Mouse (Mus musculus): Measurements from ENCODE around the gene Mamld1.
"Not testable (repeated sequence)": the region's sequence is repeated elsewhere in the genome, so short reads cannot be mapped to it uniquely, and the experiment has no call there.

The Mamld1 gene

DNA sequence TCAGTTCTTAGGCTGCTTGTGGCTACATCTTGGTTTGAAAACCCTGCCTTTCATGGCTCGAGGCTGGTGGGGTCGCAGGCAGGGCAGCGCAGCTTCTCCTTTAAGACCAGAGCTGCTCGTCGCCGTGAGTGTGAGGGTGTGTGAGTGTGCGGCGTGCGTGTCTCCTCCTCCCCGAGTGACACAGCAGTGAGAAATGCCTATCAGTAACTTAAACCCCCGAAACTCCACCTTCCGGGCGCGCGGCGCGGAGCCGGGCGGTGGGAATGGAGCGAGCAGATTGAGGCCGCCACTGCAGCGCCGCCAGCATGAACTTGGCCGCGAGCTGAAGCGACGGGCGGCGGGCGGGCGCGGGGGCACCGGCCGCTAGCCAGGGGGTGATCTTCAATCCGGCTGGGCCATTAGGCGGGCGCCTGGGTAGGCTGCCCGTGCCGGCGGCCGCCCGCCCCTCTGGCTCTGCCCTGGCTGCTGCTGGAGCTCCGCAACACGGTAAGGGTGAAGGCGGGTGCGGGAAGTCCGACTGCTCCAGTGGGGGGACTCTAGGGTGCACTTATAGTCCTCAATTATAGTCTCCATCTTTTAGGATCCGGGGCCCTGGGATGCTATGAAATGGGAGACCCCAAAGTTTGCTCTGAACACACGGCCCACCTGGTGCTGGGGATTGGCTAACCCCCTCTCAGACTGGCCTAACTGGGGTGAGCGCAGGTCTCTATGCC, at the start of gene Mamld1:
TSS of gene Mamld1 (plus strand) at position 393 of the 713 bp plus-strand sequence.
- CTCF ChIA-PET = no interaction called here

DNA sequence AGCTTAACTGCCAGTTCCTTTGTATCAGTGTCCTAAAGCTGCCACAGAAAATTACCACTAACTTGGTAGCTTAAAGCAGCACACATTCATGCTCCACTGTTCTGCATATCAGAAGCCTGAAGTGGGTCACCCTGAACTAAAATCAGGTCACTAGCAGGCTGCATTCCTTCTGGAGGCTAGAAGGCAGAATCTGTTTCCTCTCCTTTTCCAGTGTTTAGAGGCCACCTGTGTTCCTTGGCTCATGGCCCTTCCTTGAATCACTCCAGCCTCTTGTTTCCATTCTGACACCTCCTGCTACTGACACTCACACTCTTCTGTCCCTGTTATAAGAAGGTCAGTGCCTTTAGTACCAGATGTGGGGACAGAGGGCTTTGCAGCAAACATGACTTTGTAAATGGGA, 25.3 kb upstream of the Mamld1 start:
- CTCF ChIA-PET = no interaction called here

DNA sequence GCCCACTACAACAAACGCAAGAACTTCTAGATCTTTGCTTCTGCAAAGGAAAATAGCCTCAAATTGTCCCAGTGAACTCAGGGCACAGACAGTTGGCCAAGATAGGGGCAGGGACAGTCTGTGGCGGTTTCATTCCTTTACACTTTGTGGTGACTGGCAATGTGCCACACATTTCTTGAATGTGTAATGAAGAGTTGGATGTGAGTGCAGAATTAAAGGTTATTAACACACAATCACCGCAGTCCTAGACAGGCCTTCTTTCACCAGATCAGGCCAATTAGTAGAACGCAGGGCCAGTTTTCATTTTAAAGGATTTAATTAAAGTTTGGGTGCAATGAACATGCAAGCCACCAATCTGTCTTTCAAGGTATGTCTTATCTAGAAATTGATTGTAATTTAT, 22.0 kb upstream of the Mamld1 start:
- CTCF ChIA-PET = no interaction called here

DNA sequence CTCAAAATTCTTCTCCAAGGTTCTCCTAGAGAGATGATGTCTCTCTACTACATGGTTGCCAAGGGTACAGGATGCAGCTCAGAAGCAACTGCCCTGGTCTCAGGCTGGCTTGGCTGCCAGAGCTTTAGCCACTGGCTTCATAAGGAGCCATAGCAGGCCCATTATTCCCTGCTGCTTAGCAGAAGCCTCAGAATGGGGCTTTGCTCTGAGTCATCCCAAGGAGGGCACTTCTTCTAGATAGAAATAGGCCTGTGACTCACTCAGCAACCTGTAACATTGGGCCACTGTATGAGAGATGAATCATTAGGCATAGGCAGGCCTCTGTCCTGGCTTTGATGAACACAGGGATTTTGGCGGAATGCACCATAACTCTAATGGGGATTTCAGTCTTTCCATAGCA, 21.1 kb upstream of the Mamld1 start:
- CTCF ChIA-PET = not testable (repeated sequence)

DNA sequence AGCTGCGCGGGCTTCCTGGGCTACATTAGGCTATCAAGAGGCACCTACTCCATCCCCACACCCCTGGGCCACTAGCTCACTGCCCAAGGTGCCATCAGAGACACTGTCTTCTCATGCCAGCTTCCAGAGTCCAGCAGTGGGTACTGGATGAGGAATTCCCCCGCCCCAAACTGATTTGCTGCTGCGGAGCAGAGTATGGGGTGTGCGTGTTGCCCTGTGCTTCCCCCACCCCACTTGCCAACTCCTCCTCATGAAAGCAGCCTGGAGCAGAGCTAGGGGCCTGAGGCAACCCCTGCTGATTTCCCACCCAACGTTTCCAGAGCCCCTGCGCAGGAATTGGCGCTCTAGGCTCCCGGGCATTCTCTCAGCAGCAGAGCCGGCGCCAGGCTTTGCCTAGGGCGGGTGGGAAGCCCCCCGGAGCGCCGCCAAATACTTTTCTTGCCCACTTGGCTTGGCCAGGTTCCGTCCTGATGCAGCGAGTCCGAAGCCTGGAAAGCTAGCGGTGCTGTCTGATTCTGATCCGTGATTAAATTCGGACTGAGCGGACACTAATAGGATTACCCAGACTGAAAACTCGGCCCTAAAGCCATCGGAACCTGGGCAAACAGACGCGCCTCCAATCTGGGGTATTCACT, 738 bp downstream of the Mamld1 start:
- CTCF ChIA-PET = no interaction called here

DNA sequence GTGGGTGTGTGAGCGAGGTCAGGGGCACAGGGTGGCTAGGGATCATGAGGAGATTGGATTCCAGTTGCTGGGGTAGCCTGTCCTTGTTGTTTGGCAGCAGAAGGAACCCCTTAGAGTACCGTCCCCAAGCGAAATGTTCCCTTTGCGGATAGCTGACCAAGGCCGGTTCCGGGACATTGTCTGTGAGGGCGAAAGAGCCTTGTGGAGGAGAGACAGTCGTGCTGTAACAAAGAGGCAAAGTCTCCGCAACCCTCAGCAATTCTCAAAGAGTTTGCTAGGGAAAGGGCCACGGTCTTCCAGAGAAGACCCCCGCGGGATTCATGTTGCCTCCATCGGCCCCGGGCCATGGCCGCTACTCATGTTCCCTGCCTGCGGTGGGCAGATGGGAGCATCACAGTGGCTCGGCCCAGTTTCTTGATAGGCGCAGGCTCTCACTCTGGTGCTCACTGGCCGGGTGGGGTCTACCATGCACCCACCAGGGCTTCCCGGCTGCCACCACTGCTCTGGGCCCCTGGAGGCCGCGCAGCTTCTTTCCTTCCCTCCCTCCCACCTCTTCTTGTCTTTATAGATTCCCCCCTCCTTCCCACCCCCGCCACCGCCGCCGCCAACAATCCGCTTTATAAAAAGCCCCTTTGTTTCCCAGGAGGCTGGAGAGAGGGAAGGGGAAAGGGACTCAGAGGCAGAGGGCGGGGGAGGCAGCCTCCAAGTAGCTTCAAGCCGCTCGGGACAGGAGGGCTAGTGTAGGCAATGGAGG, 1.5 kb downstream of the Mamld1 start:
- CTCF ChIA-PET = no interaction called here

DNA sequence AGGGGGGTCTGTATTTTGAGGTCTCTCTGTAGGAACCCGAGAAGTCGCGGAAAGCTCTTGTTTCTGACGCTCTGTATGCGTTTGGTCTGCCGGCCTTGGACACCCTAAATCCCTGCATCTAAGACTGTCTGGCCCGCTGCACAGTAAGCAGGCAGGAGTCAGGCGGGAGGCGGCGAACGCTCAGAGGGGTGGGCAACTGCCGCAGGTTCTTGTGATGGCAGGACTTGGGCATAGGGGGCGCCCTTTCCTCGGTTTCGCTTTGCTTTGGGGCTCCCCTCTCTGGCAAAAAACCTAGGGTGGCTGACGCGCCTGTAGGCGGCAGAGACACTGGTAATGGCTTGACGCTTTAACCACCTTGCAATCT, 2.0 kb downstream of the Mamld1 start:
- CTCF ChIA-PET = no interaction called here

DNA sequence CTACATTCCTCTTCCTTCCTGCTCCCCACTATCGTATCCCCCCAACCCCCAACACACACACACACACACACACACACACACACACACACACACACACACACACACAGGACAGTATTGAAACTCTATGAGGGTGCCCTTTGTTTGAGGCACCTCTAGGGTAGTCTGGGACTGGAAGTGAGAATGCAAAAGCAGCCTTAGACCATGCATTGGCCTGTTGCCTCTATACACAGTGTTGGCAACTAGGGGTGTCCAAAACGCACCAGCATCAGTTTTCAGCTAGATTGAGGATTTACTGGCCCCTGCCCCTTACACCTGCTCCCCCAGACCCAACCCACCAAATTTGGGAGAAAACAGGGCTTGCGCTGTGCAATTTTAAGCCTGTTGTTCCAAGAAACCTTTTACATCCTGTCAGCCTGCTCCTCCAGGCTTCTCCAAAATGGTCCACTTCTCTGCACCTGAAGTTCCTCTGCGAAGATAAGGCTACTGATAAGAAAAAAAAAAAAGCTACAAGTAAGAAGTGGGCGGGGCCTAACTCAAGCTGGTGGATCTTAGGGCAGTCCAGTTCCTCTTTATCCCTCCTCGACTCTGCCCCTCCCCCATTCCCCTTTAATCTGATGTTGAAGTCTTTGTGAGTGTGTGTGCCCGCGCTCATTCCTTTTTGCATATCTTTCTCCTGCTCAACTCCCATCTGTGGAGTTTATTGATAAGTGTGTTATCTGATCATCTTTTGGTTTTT, 2.6 kb downstream of the Mamld1 start:
- CTCF ChIA-PET = no interaction called here

DNA sequence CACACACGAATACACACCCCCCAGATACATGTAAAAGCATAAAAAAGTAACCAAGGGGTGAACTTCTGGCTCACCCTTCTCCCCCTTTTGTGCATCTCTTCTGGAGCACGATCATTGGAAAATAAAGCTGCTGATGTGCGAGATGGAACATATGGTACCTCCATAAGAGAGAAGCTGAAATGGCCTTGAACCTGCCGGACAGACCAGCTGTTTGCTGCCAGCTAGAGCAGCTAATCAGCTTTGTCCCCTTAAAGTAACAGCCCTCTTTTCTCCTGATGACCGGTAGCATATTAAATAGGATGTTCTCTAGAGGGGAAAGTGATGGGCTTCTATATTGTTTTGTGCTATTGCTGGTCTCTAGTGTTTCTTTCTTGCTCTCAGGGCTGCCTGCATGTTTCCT, 3.2 kb downstream of the Mamld1 start:
- CTCF ChIA-PET = no interaction called here

DNA sequence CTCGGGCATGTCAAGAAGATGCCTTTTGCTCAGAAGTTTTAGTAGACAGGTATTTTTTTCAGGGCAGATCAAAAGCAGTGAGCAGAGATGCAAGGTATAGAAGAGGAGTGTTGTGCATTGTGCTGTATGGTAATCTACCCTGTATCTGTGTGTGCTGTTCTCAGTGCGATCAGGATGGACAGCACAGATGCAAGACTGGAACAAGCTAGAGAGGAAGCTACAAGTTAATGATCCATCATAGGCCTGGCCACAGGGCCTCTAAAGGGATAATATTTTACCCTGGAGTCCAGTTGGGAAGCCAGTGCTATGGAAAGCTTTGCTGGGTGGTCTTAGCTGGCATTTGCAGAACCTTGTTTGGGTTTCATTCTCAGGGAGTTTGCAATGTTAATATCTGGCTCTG, 6.9 kb downstream of the Mamld1 start:
- CTCF ChIA-PET = no interaction called here

DNA sequence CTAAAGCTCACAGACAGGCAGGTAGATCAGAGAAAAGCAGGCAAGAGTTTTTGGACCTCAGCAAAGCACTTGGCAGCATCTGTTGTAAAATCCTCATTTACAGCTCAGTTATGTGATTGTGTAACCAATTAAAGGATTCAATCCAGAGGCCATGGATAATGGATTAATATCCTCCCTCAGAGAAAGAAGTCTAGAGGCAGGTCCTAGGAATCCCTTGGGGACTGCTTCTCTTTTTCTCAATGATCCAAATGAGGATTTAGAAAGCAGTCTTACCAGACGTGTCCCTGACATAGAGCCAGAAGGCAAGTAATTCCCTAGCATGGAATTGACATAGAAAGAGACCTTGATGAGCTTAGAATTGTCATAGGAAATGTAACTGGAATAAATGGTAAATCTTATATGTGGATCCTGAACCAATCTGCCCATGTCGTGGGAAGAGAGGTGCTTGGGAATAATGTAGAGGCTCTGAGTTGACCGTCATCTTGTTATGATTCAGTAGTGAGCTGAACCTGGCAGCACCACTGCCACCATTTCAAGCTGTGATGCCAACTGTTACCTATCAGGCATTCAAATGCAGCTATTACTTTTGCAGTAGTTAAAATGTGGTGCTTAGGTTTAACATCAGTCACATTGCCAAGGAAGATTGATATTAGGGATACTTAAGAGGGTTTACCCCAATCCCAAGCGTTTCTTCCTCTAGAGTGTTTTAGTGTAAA, 35.2 kb downstream of the Mamld1 start:
- CTCF ChIA-PET = interaction anchor here (0.6 kb wide), 1 partner anchor 63 kb away, joined by 8 read pairs; no protein-coding TSS in a partner anchor

DNA sequence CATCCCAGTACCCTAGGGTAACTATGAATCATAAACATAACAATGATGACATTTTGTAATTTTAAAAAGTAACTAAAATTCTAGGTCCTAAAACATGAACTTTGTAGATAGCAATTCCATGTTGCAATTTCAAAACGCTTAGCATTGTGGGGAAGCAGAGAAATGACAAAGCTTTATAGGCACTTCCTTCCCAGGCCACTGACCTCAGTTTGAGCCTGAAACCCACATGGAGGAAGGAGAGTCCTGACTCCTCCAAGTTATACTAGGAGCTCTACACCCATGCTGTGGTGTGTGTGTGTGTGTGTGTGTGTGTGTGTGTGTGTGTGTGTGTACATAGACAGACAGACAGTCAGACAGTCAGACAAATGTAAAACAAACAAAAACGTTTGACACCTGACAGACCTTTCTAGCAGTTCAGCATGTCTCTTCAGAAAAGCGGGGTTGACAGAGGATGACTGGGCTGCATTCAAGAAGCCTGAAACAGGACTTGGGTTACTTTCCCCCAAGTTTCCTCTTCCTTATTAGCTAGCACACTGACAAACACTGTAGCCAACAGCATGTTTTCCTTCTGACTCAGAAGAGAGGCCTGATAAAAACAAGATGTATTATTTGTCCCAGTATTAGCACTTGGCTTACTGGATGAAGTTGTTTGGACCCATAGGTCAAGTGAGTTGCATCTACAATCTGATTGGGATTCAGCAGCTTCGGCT, 37.5 kb downstream of the Mamld1 start:
- CTCF ChIA-PET = no interaction called here

DNA sequence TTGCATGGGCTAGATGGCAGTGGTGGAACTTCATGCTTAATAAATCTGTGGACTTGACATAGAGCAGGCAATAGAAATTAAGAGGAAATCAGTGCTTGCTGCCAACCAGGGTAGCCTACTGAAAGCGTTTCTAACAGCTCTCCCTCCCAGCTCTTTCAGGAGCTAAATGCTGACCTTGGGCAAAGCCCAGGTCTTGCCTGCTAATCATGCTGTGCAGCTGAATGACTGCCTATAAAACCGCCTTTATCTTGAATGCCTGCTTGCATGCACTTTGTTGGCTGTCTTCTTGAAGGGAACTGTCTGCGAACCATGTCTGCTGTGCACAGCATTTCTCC, 38.0 kb downstream of the Mamld1 start:
- CTCF ChIA-PET = no interaction called here

DNA sequence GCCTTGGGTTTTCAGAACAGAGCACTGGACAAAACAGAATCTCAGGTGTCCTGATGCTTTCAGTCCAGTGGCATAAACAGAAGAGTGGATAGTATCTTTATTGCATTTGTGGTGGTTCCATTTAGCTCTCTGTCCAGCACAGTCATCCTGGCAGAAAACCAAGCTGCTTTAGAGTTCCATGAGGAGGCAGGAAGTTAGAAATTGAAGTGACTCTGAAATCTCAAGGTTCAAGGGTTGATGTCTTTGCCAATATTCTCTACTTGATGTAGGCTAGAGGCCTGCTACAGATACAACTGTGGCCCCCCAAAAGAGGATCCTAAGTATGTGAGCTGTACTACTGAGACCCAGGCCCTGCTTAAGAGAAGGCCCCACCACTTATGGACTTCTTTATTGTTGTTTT, 55.8 kb downstream of the Mamld1 start:
- CTCF ChIA-PET = no interaction called here

DNA sequence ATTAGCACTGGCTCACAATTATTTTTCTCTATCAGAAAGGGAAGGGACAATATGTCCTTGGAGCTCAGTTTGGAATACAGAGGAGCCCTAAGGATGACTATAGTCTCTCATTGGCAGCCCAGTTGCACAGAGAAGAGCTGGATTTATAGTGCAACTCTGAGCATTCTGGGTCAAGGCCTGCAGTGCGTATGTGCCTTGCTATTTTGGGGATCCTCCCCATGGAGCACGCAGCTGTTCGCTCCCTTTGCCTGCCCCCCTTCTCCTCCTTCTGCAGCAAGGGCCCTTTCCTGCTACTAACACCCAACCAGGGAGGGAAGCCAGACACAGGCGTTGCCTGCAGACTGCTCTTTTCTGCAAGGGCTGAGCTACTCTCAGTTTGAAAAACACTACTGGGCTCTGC, 56.3 kb downstream of the Mamld1 start:
- CTCF ChIA-PET = interaction anchor here (0.5 kb wide), 1 partner anchor 27 kb away, joined by 3 read pairs; no protein-coding TSS in a partner anchor

DNA sequence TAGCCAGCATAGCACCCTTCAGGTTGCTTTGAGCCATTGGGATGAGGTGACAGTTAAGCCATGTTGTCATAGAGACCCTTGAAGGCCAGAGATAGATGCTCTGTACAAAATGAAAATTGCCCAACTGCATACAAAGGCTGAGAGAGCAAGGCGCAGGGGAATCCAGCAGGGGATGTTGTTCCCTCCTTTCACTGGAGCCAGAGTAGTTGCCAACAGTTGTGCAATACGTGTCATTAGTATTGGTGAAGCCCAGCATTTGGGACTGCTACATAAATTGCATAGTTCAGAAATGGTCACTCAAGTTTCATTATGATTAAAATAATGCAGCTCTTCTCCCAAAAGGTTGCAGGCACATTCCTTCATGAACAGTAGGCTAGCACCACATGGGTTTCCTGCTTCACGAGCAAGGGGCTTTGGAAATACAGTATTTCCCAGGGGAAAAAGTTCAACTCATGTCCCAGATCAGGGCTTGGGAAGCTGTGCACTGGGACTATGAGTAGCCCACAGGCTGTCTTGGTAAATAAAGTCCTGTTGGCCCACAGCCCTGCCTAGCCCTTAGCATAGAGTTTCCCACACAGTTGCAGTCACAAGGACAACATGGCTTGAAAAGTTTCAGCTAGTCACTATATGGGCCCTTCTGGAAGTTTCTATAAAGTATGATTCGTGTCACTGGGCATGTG, 58.1 kb downstream of the Mamld1 start:
- CTCF ChIA-PET = no interaction called here

DNA sequence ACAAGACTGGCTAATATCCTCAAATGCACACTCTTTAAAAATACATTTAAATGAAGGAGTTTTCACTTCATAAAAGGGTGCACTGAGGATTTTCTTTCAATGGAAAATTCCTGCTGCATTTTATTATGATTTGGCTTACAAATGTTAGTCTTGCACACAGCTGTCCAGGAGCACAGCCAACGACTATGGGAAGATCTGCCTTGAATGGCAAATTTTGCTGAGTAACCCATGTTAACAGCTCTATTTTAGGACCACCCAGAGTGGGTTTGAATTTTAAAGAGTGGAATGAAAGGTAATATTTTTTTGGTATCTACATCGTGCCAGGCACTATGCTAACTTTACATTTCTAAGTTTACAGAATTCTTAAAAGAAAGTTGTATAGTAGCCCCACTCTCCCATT, 60.3 kb downstream of the Mamld1 start:
- CTCF ChIA-PET = no interaction called here

DNA sequence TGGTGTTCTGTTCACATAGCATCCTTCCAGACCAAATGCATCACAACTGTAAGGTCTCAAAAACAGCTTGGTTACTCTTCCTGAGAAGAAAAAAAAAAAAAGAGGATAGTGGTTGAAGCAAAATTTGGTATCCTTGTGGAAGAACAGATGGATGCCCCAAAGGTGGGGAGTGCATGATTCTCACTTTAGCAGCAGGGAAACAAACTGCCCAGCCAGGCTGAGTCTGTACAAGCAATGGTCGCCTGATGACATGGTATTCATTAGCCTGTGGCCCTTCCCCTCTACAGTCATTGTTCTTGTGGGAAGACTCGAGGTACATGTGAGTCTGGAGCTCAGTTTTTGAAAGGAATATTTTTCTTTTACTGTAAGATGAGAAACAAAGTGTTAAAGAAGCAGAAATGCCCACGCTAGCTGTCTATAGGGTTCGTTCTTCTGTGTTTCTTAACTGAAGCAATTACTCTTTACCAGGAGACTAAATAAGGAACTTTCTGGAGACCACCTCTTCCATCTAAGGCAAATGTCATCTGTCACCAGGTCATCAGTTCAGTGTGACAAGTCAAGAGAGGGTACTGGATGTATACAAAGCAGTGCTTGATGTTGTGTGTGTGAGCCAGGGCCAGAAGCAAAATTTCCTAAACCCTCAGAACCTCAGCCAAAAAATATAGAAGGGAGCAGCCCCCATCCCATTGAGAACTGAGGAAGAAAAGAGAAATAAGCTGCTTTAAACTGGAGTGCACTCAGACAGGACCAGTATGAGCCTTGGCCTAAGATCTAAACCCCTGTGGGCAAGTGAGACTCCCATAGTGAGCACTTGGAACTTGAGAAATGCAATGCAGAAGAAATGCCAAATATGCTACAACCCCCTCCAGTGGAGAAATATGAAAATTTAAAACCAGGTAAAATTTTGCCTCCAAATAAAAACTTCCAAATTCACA, 72.6 kb downstream of the Mamld1 start:
- CTCF ChIA-PET = interaction anchor here (0.7 kb wide), 1 partner anchor 43 kb away, joined by 3 read pairs; no protein-coding TSS in a partner anchor

DNA sequence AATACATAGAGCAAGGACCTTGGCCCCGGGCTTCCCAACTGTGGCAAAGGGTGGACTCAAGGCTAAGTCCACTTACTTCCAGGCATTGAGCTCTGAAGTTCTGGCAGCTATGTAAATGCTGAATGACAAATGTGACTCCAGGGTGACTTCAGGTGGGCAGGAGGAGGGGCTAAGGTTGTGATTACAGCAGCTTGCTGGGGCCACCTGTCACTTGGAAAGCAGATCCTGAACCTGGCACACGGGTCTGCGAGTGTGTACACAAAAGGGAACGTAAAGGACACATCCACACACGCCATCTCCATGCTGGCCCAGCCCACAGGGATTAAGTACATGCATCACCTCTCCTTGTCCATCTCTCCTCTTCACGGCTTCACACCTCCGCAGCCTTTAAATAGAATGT, 75.0 kb downstream of the Mamld1 start:
- CTCF ChIA-PET = no interaction called here

DNA sequence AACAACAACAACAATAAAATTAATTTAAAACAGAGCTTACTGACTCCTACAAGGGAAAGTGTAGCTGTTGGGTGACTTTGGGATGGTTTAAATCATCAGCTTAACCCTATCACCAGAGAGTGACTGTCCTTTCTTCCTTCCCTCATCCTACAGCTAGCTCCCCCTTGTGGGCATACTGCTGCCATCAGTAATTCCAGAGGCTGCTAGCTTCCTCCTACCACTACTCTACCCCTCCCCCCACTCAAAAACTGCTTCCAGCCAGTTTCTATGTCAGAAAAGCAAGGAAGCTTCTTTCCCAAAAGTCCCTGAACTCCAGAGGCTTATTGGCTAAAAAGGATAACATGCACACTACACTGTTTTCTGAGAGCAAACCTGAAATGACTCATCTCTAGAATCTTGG, 81.4 kb downstream of the Mamld1 start:
- CTCF ChIA-PET = no interaction called here
